Mouse (Mus musculus) forebrain, embryonic 14.5 days (tissue): Measurements from ENCODE around the gene Ablim1. TPM values are rescaled to one million over a fixed set of nuclear protein-coding genes. Genes with fewer than 3 reads are reported as not detected.

ENCODE experiments used
- ATAC-seq: fragments of 200-750 bp; cut with Nextera tagmentation; 2 replicates; pipeline ENCODE4 v1.8.0; 2017; ENCODE audit warnings: mild to moderate bottlenecking, moderate library complexity
- DNase-seq: peaks from one replicate; pipeline ENCODE4 v3.0.0-alpha.2; 2015; ENCODE audit warnings: low spot score
- H3K27ac ChIP-seq: fragments of 300-500 bp; sonication (generic); 2 replicates; pipeline ENCODE4 v1.5.1; 2014; ENCODE audit warnings: low read depth, mild to moderate bottlenecking, control low read depth, low read length, moderate library complexity
- H3K27me3 ChIP-seq: fragments of 300-500 bp; sonication (generic); replicated peaks from 2 replicates; pipeline ENCODE4 v1.6.1; 2014; ENCODE audit warnings: low read length, control low read depth, mixed read lengths; ENCODE audit not compliant: control insufficient read depth, insufficient read depth
- H3K36me3 ChIP-seq: fragments of 300-500 bp; sonication (generic); 2 replicates; pipeline ENCODE4 v1.6.1; 2014; ENCODE audit warnings: low read length, control low read depth; ENCODE audit not compliant: control insufficient read depth, insufficient read depth
- H3K4me1 ChIP-seq: fragments of 300-500 bp; sonication (generic); 2 replicates; pipeline ENCODE4 v1.6.1; 2014; ENCODE audit warnings: antibody characterized with exemption, low read length, control low read depth; ENCODE audit not compliant: control insufficient read depth, insufficient read depth
- H3K4me2 ChIP-seq: fragments of 300-500 bp; sonication (generic); 2 replicates; pipeline ENCODE4 v1.6.1; 2014; ENCODE audit warnings: mild to moderate bottlenecking, control low read depth, low read length
- H3K4me3 ChIP-seq: fragments of 300-500 bp; sonication (generic); 2 replicates; pipeline ENCODE4 v1.5.1; 2014; ENCODE audit warnings: low read depth, low read length, control low read depth
- H3K9ac ChIP-seq: fragments of 300-500 bp; sonication (generic); 2 replicates; pipeline ENCODE4 v1.6.1; 2014; ENCODE audit warnings: mild to moderate bottlenecking, low read length, control low read depth, moderate library complexity
- H3K9me3 ChIP-seq: fragments of 300-500 bp; sonication (generic); replicated peaks from 2 replicates; pipeline ENCODE4 v1.6.1; 2016; ENCODE audit warnings: low read length, control low read depth, mixed read lengths; ENCODE audit not compliant: control insufficient read depth
- WGBS: fragments of 180-500 bp; shearing (Covaris S2); extraction: QIAGEN DNeasy Blood & Tissue Kit; methylation state at CpG from one replicate; pipeline ENCODE4 v1.1.7; 2014; 5-methylcytosine and 5-hydroxymethylcytosine counted together
- polyA plus RNA-seq: library from polyadenylated mRNA; unstranded; fragments of >200 nt; fragmentation: Nextera tagmentation; extraction: Ambion mirVana; gene quantifications from 2 replicates; pipeline ENCODE4 v1.2.1, GENCODE M21; 2014

The Ablim1 gene
- polyA plus RNA-seq, 1 experiment from 2014 or later, result 24.0 TPM

DNA sequence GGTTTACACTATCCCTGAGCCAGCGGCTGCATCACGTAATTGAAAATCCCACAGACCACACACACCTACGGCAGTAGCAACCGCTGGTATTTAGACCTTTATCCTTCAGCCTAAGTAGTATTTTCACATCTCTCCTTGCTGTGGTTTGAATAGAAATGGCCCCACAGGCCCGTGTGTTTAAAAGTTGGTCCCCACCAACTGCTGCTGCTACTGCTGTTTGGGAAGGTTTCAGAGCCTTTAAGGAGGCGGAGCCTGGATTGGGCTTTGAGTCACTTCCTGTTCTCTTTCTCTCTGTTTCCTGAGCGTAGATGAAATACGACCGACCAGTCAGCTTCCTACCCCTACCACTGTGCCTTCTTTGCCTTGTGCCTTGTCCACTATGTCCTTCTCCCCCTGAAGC is 214.7 kb downstream of the Ablim1 start:
- Histone ChIP-seq H3K9ac (no peak overlapping the region), H3K4me2 (no peak overlapping the region), H3K27ac (no peak overlapping the region), H3K4me3 (no peak overlapping the region), H3K27me3 (no peaks in the 10 kb centered on the region), H3K9me3 (no peaks in the 10 kb centered on the region), H3K36me3 (no peaks in the 10 kb centered on the region), H3K4me1 (no peaks in the 10 kb centered on the region)
- DNase-seq, result no peak
- ATAC-seq, result no peak
- WGBS, result 91% methylated on average over 9 of the region's 9 CpGs

DNA sequence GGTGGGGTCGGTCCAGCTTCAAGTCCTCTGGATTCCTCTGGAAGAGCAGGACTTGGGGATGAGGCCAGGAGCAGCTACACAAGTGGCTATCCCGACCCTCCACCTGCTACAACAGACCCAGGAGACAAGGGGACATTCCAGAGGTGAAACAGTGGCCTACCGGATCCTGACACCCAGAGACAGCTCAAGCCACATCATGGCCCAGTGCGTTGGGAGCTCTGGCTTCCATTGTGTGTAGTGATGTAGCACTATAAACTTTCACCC is 215.7 kb downstream of the Ablim1 start:
- Histone ChIP-seq H3K27ac (no peak overlapping the region), H3K9ac (no peak overlapping the region), H3K9me3 (no peaks in the 10 kb centered on the region), H3K4me2 (no peak overlapping the region), H3K36me3 (no peaks in the 10 kb centered on the region), H3K4me3 (no peak overlapping the region), H3K27me3 (no peaks in the 10 kb centered on the region), H3K4me1 (no peaks in the 10 kb centered on the region)
- ATAC-seq, result no peak
- no peak for DNase-seq
- WGBS, result 95% methylated on average over 4 of the region's 4 CpGs

DNA sequence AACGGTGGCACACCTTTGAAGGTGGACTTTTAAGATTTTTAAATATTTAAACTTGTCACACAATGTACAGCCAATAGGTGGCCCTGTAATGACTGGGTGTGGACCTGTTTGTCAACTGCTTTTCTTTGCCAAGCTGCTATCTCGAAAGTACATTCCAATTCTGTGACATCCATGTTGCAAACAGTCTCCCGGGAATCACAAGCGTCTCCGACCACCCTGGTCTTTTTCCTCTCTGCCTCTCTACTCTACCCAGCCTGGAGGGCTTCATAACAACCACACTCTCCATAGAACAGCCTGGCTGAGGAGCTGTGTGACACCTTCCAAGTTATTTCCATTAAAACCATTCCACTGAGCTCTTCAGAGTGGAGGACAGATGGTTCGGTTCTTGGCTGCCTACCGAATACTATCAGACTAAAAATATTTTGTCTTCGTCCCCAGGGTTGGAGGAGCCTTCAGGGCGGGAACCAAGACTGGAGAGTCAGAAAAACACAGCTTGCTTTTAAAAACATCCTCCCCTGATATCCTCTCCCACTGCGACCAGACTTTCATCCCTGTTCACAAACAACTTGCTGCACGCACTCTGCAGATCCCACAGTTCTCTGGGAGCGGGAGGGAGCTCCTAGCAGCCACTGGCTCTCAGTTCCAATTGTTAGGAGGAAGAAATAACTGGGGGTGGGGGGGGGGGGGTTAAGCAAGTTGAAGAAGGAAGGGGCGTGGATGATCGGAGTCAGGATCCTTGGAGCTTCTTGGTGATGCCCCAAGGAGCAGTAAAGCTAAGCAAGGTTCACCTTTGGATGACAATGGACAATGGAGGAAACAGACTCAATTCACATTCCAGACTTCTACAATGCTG is 216.3 kb downstream of the Ablim1 start:
- no peaks in the 10 kb centered on the region for H3K9me3 ChIP-seq
- H3K27me3 ChIP-seq, result no peaks in the 10 kb centered on the region
- DNase-seq (peak; percentile 33), ATAC-seq (no peak)
- H3K4me1 ChIP-seq, result no peaks in the 10 kb centered on the region
- no peak overlapping the region for H3K9ac ChIP-seq
- 86% methylated on average over 14 of the region's 14 CpGs for WGBS
- H3K4me2 ChIP-seq, result no peak overlapping the region
- H3K36me3 ChIP-seq, result no peaks in the 10 kb centered on the region
- peak overlapping the region; percentile 14; the same call in 1 of the 2 replicates for H3K27ac ChIP-seq
- no peak overlapping the region for H3K4me3 ChIP-seq

DNA sequence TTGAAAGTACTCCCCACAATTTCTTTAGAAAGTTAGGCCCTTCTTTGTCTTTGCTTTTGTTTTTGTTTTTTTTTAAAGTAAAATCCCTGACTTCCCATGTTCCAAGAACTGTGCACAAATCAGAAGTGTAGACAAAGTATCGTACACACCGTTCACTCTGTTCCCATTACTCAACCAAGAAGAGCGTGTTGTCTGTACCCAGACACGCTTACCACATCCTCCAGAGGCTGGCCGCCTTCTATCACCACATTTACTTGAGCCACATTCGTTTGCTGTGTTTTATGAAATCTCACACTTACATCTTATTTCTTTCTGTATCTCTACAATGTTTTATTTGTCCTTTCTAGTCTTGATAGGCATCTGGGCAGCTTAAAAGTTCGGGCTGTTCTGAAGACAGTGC is 219.4 kb downstream of the Ablim1 start:
- 92% methylated on average over 7 of the region's 7 CpGs for WGBS
- Histone ChIP-seq H3K27ac (no peak overlapping the region), H3K36me3 (no peaks in the 10 kb centered on the region), H3K27me3 (no peaks in the 10 kb centered on the region), H3K9ac (no peak overlapping the region), H3K4me2 (no peak overlapping the region), H3K4me3 (no peak overlapping the region), H3K4me1 (no peaks in the 10 kb centered on the region), H3K9me3 (no peaks in the 10 kb centered on the region)
- DNase-seq (no peak), ATAC-seq (no peak)

DNA sequence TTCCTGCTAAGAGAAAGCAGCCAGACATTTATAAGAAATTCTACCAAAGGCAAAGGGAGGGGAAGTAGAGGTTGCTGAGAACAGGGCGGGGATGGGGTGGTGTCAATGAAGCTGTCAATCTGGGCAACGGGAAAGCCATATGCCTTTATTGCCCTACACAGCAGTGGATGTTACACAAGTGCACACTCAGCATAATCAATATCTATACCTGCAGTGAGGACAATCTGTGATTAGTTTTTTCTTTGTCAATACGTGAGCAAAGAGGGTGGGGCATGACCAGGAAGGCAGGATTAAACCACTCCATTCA is 221.1 kb downstream of the Ablim1 start:
- H3K9me3 ChIP-seq, result no peaks in the 10 kb centered on the region
- H3K27ac ChIP-seq, result no peak overlapping the region
- no peak for DNase-seq
- no peak for ATAC-seq
- H3K4me2 ChIP-seq, result no peak overlapping the region
- no peaks in the 10 kb centered on the region for H3K4me1 ChIP-seq
- H3K27me3 ChIP-seq, result no peaks in the 10 kb centered on the region
- WGBS, result 80% methylated on average over 3 of the region's 3 CpGs
- H3K4me3 ChIP-seq, result no peak overlapping the region
- H3K36me3 ChIP-seq, result no peaks in the 10 kb centered on the region
- no peak overlapping the region for H3K9ac ChIP-seq

DNA sequence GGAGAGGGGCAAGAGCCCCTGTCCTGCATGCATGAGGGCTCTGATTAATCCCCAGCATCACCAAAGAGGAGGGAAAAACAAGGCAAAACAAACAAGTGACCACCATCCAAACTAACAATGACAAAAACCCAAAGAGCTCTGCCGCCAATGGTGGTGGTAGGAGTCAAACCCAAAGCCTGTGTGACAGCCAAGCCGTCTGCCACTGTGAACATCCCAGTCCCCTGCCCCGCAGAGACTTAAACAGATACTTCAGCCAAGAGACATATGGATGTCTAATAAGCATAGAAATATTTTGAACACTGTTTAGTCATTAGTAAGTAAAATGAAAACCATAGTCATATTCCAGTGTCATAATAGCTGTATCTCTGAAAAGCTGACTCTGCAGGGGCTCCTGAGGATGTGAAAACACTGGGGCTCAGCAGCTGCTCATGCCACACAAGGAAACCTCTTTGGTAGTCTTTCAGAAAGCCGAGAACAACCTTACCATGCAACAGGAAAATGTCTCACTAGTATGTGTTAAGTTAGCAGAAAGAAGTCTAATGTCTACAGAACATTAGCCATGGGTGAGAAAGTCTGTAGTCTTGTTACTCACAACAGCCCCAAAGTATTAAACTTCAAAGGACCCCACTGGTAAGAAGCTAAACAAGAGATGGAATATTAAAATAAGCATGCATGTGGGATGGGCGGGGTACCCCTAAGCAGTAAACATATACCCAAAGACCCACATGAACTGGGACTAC is 221.6 kb downstream of the Ablim1 start:
- DNase-seq (no peak), ATAC-seq (no peak)
- no peak overlapping the region for H3K4me2 ChIP-seq
- no peaks in the 10 kb centered on the region for H3K4me1 ChIP-seq
- H3K9ac ChIP-seq, result no peak overlapping the region
- H3K4me3 ChIP-seq, result no peak overlapping the region
- no peak overlapping the region for H3K27ac ChIP-seq
- no peaks in the 10 kb centered on the region for H3K9me3 ChIP-seq
- H3K36me3 ChIP-seq, result no peaks in the 10 kb centered on the region
- no peaks in the 10 kb centered on the region for H3K27me3 ChIP-seq
- WGBS, result 79% methylated on average over 5 of the region's 5 CpGs

DNA sequence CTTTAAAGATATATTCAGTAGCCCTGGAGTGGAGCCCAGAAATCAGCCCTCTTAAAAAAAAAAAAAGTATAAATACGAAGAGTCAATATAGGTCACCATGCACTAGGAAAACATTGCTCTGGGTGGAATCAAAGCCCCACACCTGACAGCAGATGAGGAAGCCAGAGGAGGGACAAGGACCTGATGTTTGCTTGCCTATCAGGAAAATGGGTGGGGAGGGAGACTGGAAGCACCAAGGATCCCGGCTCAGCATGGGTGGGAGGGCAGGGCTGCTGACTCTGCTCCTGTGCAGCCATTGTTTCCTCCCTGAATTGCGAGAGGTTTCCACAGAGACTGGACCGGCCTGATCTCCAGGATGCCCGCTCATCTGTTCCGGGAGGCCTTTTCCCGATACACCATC is 223.4 kb downstream of the Ablim1 start:
- WGBS, result 54% methylated on average over 7 of the region's 7 CpGs
- no peak overlapping the region for H3K4me3 ChIP-seq
- H3K9me3 ChIP-seq, result no peaks in the 10 kb centered on the region
- no peak overlapping the region for H3K4me2 ChIP-seq
- no peak overlapping the region for H3K9ac ChIP-seq
- no peaks in the 10 kb centered on the region for H3K4me1 ChIP-seq
- DNase-seq, result no peak
- no peaks in the 10 kb centered on the region for H3K27me3 ChIP-seq
- no peak for ATAC-seq
- H3K27ac ChIP-seq, result no peak overlapping the region
- no peaks in the 10 kb centered on the region for H3K36me3 ChIP-seq

DNA sequence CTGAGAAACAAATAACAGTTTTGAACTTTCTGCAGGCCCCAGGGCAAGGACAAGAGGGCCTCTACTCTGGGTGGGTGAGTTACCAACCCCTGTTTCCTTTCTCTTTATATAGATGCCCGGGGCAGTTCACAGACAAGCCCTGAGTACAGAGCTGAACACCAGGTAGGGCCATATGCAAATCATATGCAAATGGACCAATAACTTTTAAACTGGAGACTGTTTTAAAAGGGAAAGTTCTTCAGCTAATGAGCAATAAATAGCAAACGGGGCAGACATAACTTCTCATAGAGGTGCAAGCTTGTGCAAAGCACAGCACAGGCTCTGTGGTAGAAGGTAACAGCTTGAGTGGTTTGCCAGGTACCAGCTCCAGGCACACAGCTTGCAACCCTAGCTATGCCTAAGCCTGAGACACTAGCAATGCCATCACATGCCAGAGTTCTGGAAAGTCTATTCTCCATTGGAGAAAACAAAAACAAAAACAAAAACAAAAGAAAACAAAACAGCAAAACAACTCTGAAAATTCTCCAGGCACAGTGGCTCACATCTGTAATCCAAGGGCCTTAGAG is 225.8 kb downstream of the Ablim1 start:
- ATAC-seq, result no peak
- H3K4me1 ChIP-seq, result no peaks in the 10 kb centered on the region
- no peaks in the 10 kb centered on the region for H3K9me3 ChIP-seq
- DNase-seq, result no peak
- no peaks in the 10 kb centered on the region for H3K27me3 ChIP-seq
- no peak overlapping the region for H3K27ac ChIP-seq
- H3K36me3 ChIP-seq, result no peaks in the 10 kb centered on the region
- no peak overlapping the region for H3K4me3 ChIP-seq
- no peak overlapping the region for H3K4me2 ChIP-seq
- WGBS, result 61% methylated on average over 2 of the region's 2 CpGs
- H3K9ac ChIP-seq, result no peak overlapping the region

DNA sequence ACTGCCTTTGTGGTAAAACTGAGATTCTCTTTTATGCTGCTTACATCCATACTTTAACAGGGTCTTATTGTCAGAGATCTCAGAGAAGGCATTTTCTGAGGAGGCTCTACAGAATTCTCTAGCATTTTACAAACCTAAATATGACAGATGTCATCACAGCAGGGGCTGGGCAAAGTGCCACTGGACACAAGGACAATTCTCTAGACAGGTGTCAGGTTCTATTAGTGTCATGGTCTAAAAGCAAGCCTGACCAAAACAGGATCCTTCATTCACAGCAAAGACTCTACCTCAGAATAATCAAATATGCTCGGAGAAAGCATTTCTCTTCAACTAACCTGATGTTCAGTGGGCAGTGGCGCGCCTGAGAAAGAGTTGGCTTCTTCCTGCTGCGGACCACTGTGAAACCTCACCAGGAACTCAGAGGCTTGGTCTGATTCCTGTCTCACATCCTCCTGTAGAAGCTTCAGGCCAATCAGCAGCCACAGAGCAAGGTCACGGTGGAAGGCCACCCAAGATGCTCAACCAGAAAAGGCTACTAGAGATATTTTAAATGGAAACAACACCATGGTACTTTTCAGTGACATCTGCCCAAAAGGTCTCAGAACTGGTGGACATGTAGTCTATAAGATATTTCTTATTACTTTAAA is 230.1 kb downstream of the Ablim1 start:
- H3K9ac ChIP-seq, result no peak overlapping the region
- H3K27ac ChIP-seq, result no peak overlapping the region
- no peaks in the 10 kb centered on the region for H3K27me3 ChIP-seq
- WGBS, result 96% methylated on average over 5 of the region's 5 CpGs
- no peaks in the 10 kb centered on the region for H3K36me3 ChIP-seq
- no peak overlapping the region for H3K4me3 ChIP-seq
- no peak overlapping the region for H3K4me2 ChIP-seq
- no peak for DNase-seq
- H3K4me1 ChIP-seq, result no peaks in the 10 kb centered on the region
- ATAC-seq, result no peak
- H3K9me3 ChIP-seq, result no peaks in the 10 kb centered on the region
